Mouse (Mus musculus): ENCODE data around the gene Olfr204.

DNA sequence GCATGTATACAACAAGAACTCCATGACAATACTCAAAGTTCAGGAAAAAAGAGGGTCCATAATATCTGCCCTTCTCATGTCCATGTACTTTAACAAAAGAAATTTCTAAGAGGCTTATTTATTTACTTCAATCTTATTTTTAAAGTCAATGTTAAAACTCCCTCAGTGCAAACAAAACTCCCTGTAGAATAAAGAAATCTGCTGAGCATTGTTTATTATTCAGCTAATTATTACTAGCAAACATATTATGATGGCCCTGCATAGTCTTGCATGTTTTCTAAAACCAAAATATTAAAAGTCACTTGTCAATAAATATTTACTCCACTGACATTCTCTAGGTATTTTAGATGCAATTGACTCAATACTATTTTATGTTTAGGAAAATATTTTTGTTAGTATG, 13.0 kb upstream of the Olfr204 start, which contains the start of gene Olfr205:
- no peak for TF ChIP-seq CTCF (IDR thresholded peaks at IDR 0.05; ENCODE audit: low read depth)
- no peak for TF ChIP-seq EP300 (IDR thresholded peaks at IDR 0.05; ENCODE audit: low read depth)

All from liver, postnatal 0 days (tissue).